Mouse (Mus musculus) lung, postnatal 0 days (tissue): Measurements from ENCODE around the gene Soat1. TPM values are rescaled to one million over a fixed set of nuclear protein-coding genes. Genes with fewer than 3 reads are reported as not detected.

Experiments used
- ATAC-seq: fragments of 200-750 bp; cut with Nextera tagmentation; 2 replicates; pipeline ENCODE4 v1.8.0; 2017; ENCODE audit warnings: moderate library complexity
- DNase-seq: peaks from one replicate; pipeline ENCODE4 v3.0.0-alpha.2; 2016; ENCODE audit warnings: low spot score
- H3K27ac ChIP-seq: fragments of 300-500 bp; sonication (generic); 2 replicates; pipeline ENCODE4 v1.5.1; 2014; ENCODE audit warnings: antibody characterized with exemption, mild to moderate bottlenecking, low read length, mixed read lengths
- H3K27me3 ChIP-seq: fragments of 300-500 bp; sonication (generic); replicated peaks from 2 replicates; pipeline ENCODE4 v1.6.1; 2014; ENCODE audit warnings: low read length, mixed read lengths; ENCODE audit not compliant: insufficient read depth
- H3K36me3 ChIP-seq: fragments of 300-500 bp; sonication (generic); 2 replicates; pipeline ENCODE4 v1.6.1; 2014; ENCODE audit warnings: low read length, mixed read lengths; ENCODE audit not compliant: insufficient read depth
- H3K4me1 ChIP-seq: fragments of 300-500 bp; sonication (generic); 2 replicates; pipeline ENCODE4 v1.6.1; 2014; ENCODE audit warnings: antibody characterized with exemption, low read depth, low read length, mixed read lengths; ENCODE audit not compliant: insufficient read depth
- H3K4me2 ChIP-seq: fragments of 300-500 bp; sonication (generic); replicated peaks from 2 replicates; pipeline ENCODE4 v1.6.1; 2014; ENCODE audit warnings: low read depth, mild to moderate bottlenecking, low read length, moderate library complexity, mixed read lengths
- H3K4me3 ChIP-seq: fragments of 300-500 bp; sonication (generic); 2 replicates; pipeline ENCODE4 v1.5.1; 2014; ENCODE audit warnings: low read depth, low read length
- H3K9ac ChIP-seq: fragments of 300-500 bp; sonication (generic); replicated peaks from 2 replicates; pipeline ENCODE4 v1.6.1; 2014; ENCODE audit warnings: low read depth, mild to moderate bottlenecking
- H3K9me3 ChIP-seq: fragments of 300-500 bp; sonication (generic); 2 replicates; pipeline ENCODE4 v1.6.1; 2016; ENCODE audit warnings: low read length, mixed read lengths
- CTCF ChIP-seq: IDR thresholded peaks from 2 replicates; pipeline ENCODE4 v1.5.1; 2016; ENCODE audit warnings: antibody characterized with exemption, mild to moderate bottlenecking
- EP300 ChIP-seq: IDR thresholded peaks from 2 replicates; pipeline ENCODE4 v1.6.1; 2016; ENCODE audit warnings: antibody characterized with exemption, mild to moderate bottlenecking, control low read depth
- WGBS: fragments of 180-500 bp; shearing (Covaris S2); extraction: QIAGEN DNeasy Blood & Tissue Kit; methylation state at CpG from one replicate; pipeline ENCODE4 v1.1.7; 2014; 5-methylcytosine and 5-hydroxymethylcytosine counted together
- polyA plus RNA-seq: library from polyadenylated mRNA; unstranded; fragments of >200 nt; fragmentation: Nextera tagmentation; extraction: Ambion mirVana; gene quantifications from 2 replicates; pipeline ENCODE4 v1.2.1, GENCODE M21; 2015

The Soat1 gene
- polyA plus RNA-seq, 1 experiment from 2014 or later, result 110 TPM

GRCm38 (mm10) chr1:156481826-156482225, 7.7 kb upstream of the Soat1 start:
- Histone ChIP-seq H3K27ac (no peak overlapping the region), H3K9ac (no peak overlapping the region), H3K27me3 (no peaks in the 10 kb centered on the region), H3K4me1 (no peaks in the 10 kb centered on the region), H3K4me2 (no peak overlapping the region), H3K9me3 (no peaks in the 10 kb centered on the region), H3K4me3 (no peak overlapping the region), H3K36me3 (no peaks in the 10 kb centered on the region)
- TF ChIP-seq EP300, result no peak
- no peak for TF ChIP-seq CTCF
- DNase-seq (no peak), ATAC-seq (no peak)
- 93% methylated on average over 3 of the region's 3 CpGs for WGBS

- Histone ChIP-seq H3K4me1 (no peaks in the 10 kb centered on the region), H3K27me3 (no peaks in the 10 kb centered on the region), H3K4me2 (no peak overlapping the region), H3K9me3 (no peaks in the 10 kb centered on the region), H3K4me3 (no peak overlapping the region), H3K36me3 (no peaks in the 10 kb centered on the region), H3K27ac (no peak overlapping the region), H3K9ac (no peak overlapping the region)
- ATAC-seq (no peak), DNase-seq (no peak)
- TF ChIP-seq CTCF, result no peak
- no peak for TF ChIP-seq EP300
- 55% methylated on average over 7 of the region's 7 CpGs for WGBS
Observed at GRCm38 (mm10) chr1:156476535-156476934, 2.4 kb upstream of the Soat1 start.

GRCm38 (mm10) chr1:156476016-156476415, 1.9 kb upstream of the Soat1 start:
- no peak overlapping the region for H3K27ac ChIP-seq
- no peak overlapping the region for H3K9ac ChIP-seq
- no peak overlapping the region for H3K4me3 ChIP-seq
- 48% methylated on average over 2 of the region's 2 CpGs for WGBS
- no peaks in the 10 kb centered on the region for H3K9me3 ChIP-seq
- H3K27me3 ChIP-seq, result no peaks in the 10 kb centered on the region
- no peaks in the 10 kb centered on the region for H3K36me3 ChIP-seq
- DNase-seq (no peak), ATAC-seq (no peak)
- H3K4me2 ChIP-seq, result no peak overlapping the region
- no peaks in the 10 kb centered on the region for H3K4me1 ChIP-seq
- TF ChIP-seq EP300 (no peak), CTCF (no peak)

- Histone ChIP-seq H3K4me3 (no peak overlapping the region), H3K9ac (no peak overlapping the region), H3K27me3 (no peaks in the 10 kb centered on the region), H3K4me2 (no peak overlapping the region), H3K9me3 (no peaks in the 10 kb centered on the region), H3K4me1 (no peaks in the 10 kb centered on the region), H3K27ac (no peak overlapping the region), H3K36me3 (no peaks in the 10 kb centered on the region)
- no peak for ATAC-seq
- no peak for DNase-seq
- 70% methylated on average over 3 of the region's 3 CpGs for WGBS
- no peak for TF ChIP-seq CTCF
- no peak for TF ChIP-seq EP300
Observed at GRCm38 (mm10) chr1:156474854-156475253, 723 bp upstream of the Soat1 start.

- no peak for DNase-seq
Observed at GRCm38 (mm10) chr1:156473003-156473402, 1.1 kb downstream of the Soat1 start.

GRCm38 (mm10) chr1:156471955-156472354, 2.2 kb downstream of the Soat1 start:
- H3K4me2 ChIP-seq, result peak overlapping the region; percentile 89
- DNase-seq (no peak), ATAC-seq (no peak)
- no peak for TF ChIP-seq EP300
- no peak for TF ChIP-seq CTCF
- no peaks in the 10 kb centered on the region for H3K27me3 ChIP-seq
- no peaks in the 10 kb centered on the region for H3K36me3 ChIP-seq
- no peaks in the 10 kb centered on the region for H3K4me1 ChIP-seq
- no peak overlapping the region for H3K9ac ChIP-seq
- no peaks in the 10 kb centered on the region for H3K9me3 ChIP-seq
- peak overlapping the region; percentile 62 for H3K27ac ChIP-seq
- 56% methylated on average over 7 of the region's 7 CpGs for WGBS
- peak overlapping the region; percentile 10 for H3K4me3 ChIP-seq

More at GRCm38 (mm10) chr1:156473003-156473402, 1.1 kb downstream of the Soat1 start:
- H3K9me3 ChIP-seq, result no peaks in the 10 kb centered on the region
- H3K4me2 ChIP-seq, result peak overlapping the region; percentile 89
- no peak for TF ChIP-seq EP300
- no peak for TF ChIP-seq CTCF
- no peaks in the 10 kb centered on the region for H3K4me1 ChIP-seq
- WGBS, result 6% methylated on average over 11 of the region's 11 CpGs
- H3K27me3 ChIP-seq, result no peaks in the 10 kb centered on the region
- H3K27ac ChIP-seq, result peak overlapping the region; percentile 77
- H3K9ac ChIP-seq, result 0 out of 2 replicates have a peak overlapping the region, but pooled peaks have one; percentile 16
- H3K4me3 ChIP-seq, result peak overlapping the region; percentile 75
- no peaks in the 10 kb centered on the region for H3K36me3 ChIP-seq
- no peak for ATAC-seq

GRCm38 (mm10) chr1:156471071-156471470, 3.1 kb downstream of the Soat1 start:
- Histone ChIP-seq H3K27me3 (no peaks in the 10 kb centered on the region), H3K4me2 (peak overlapping the region; percentile 89), H3K9ac (no peak overlapping the region), H3K9me3 (no peaks in the 10 kb centered on the region), H3K36me3 (no peaks in the 10 kb centered on the region), H3K4me3 (no peak overlapping the region), H3K4me1 (no peaks in the 10 kb centered on the region), H3K27ac (peak overlapping the region; percentile 62)
- WGBS, result 40% methylated on average over 3 of the region's 3 CpGs
- DNase-seq, result peak; percentile 74
- peak; percentile 13; the same call in 1 of the 2 replicates for ATAC-seq
- TF ChIP-seq EP300 (no peak; the same call in 1 of the 2 replicates), CTCF (no peak)
